Mouse (Mus musculus) forebrain, embryonic 11.5 days (tissue): ENCODE data around the gene Plcb1. TPM values are rescaled to one million over a fixed set of nuclear protein-coding genes. Genes with fewer than 3 reads are reported as not detected.
"Not testable (repeated sequence)": the region's sequence is repeated elsewhere in the genome, so short reads cannot be mapped to it uniquely, and the experiment has no call there.

ENCODE experiments used
- ATAC-seq: fragments of 200-750 bp; cut with Nextera tagmentation; replicated peaks from 2 replicates; pipeline ENCODE4 v1.8.0; 2017; ENCODE audit warnings: moderate TSS enrichment; ENCODE audit not compliant: low FRiP score
- DNase-seq: peaks from one replicate; pipeline ENCODE4 v3.0.0-alpha.2; 2017; ENCODE audit warnings: low spot score
- H3K27ac ChIP-seq: fragments of 300-500 bp; sonication (generic); 2 replicates; pipeline ENCODE4 v1.5.1; 2014; ENCODE audit warnings: low read depth, low read length
- H3K27me3 ChIP-seq: fragments of 300-500 bp; sonication (generic); 2 replicates; pipeline ENCODE4 v1.6.1; 2014; ENCODE audit warnings: mild to moderate bottlenecking, low read length, mixed read lengths; ENCODE audit not compliant: control insufficient read depth, insufficient read depth
- H3K36me3 ChIP-seq: fragments of 300-500 bp; sonication (generic); 2 replicates; pipeline ENCODE4 v1.6.1; 2014; ENCODE audit warnings: mild to moderate bottlenecking, low read length, moderate library complexity, mixed read lengths; ENCODE audit not compliant: control insufficient read depth, insufficient read depth
- H3K4me1 ChIP-seq: fragments of 300-500 bp; sonication (generic); replicated peaks from 2 replicates; pipeline ENCODE4 v1.6.1; 2014; ENCODE audit warnings: low read length, mixed read lengths; ENCODE audit not compliant: control insufficient read depth, insufficient read depth
- H3K4me2 ChIP-seq: fragments of 300-500 bp; sonication (generic); 2 replicates; pipeline ENCODE4 v1.6.1; 2014; ENCODE audit warnings: low read depth, mild to moderate bottlenecking, low read length, moderate library complexity, mixed read lengths; ENCODE audit not compliant: severe bottlenecking
- H3K4me3 ChIP-seq: fragments of 300-500 bp; sonication (generic); 2 replicates; pipeline ENCODE4 v1.5.1; 2014; ENCODE audit warnings: low read depth, low read length
- H3K9ac ChIP-seq: fragments of 300-500 bp; sonication (generic); 2 replicates; pipeline ENCODE4 v1.6.1; 2014; ENCODE audit warnings: low read length
- H3K9me3 ChIP-seq: fragments of 300-500 bp; sonication (generic); 2 replicates; pipeline ENCODE4 v1.6.1; 2016; ENCODE audit warnings: low read length, mixed read lengths; ENCODE audit not compliant: control insufficient read depth
- WGBS: fragments of 180-500 bp; shearing (Covaris S2); extraction: QIAGEN DNeasy Blood & Tissue Kit; methylation state at CpG from one replicate; pipeline ENCODE4 v1.1.7; 2014; 5-methylcytosine and 5-hydroxymethylcytosine counted together
- polyA plus RNA-seq: library from polyadenylated mRNA; unstranded; fragments of >200 nt; fragmentation: Nextera tagmentation; extraction: Ambion mirVana; gene quantifications from 2 replicates; pipeline ENCODE4 v1.2.1, GENCODE M21; 2014

The Plcb1 gene
- polyA plus RNA-seq, 1 experiment from 2014 or later = 12.8 TPM

DNA sequence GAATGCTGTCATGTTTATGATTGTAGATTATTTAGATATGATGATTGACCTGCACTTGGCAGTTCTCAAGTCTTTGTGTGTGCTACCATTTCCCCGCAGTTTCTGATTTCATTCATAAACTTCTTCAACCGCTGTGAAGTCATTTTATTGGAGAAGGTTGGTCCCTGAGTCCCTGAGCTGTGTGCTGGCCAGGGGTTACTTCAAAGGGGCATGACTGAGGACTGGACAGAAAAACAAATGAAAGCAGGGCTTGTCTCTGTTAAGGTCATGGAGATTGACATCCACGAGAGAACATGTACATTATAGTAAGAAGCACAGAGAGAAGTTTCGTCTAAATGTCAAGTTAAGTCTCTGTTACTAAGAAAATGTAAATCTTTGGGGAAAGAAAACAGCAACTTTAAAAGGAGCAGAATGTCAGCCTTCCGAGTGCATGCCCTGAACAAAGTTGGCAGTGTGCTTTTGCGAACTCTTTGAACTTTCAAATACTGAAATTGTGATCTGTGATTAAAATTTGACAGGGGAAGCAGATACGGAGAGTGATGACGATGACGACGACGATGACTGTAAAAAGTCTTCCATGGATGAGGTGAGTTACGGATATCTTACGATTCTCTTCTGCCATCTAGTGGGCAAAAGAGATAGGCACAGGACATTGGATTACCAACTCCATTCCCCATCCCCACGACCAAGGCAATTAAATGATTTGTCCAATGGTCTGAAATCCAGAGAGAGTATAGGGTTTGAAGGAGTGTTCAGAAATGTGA lies 544.1 kb downstream of the Plcb1 start:
- no peak overlapping the region for H3K27ac ChIP-seq
- H3K9ac ChIP-seq = no peak overlapping the region
- H3K4me1 ChIP-seq = no peaks in the 10 kb centered on the region
- no peak overlapping the region for H3K4me3 ChIP-seq
- H3K27me3 ChIP-seq = no peaks in the 10 kb centered on the region
- peak; percentile 76 for ATAC-seq
- WGBS = 14% methylated on average over 14 of the region's 14 CpGs
- H3K9me3 ChIP-seq = no peaks in the 10 kb centered on the region
- peak overlapping the region; percentile 39; the same call in 1 of the 2 replicates for H3K4me2 ChIP-seq
- no peaks in the 10 kb centered on the region for H3K36me3 ChIP-seq
- DNase-seq = peak; percentile 55

- no peaks in the 10 kb centered on the region for H3K36me3 ChIP-seq
- H3K4me3 ChIP-seq = no peak overlapping the region
- H3K4me1 ChIP-seq = no peaks in the 10 kb centered on the region
- no peak for ATAC-seq
- no peak overlapping the region for H3K27ac ChIP-seq
- no peaks in the 10 kb centered on the region for H3K9me3 ChIP-seq
- no peak overlapping the region for H3K9ac ChIP-seq
- H3K4me2 ChIP-seq = no peak overlapping the region
- 89% methylated on average over 1 of the region's 1 CpGs for WGBS
- no peak for DNase-seq
- H3K27me3 ChIP-seq = no peaks in the 10 kb centered on the region
Measured at GRCm38 (mm10) chr2:135331868-135332267, 546.0 kb downstream of the Plcb1 start.

- no peaks in the 10 kb centered on the region for H3K9me3 ChIP-seq
- H3K4me2 ChIP-seq = no peak overlapping the region
- no peak overlapping the region for H3K27ac ChIP-seq
- no peaks in the 10 kb centered on the region for H3K36me3 ChIP-seq
- no peak for DNase-seq
- ATAC-seq = no peak
- H3K4me3 ChIP-seq = no peak overlapping the region
- 25% methylated on average over 1 of the region's 1 CpGs for WGBS
- H3K27me3 ChIP-seq = no peaks in the 10 kb centered on the region
- H3K9ac ChIP-seq = no peak overlapping the region
- no peaks in the 10 kb centered on the region for H3K4me1 ChIP-seq
Measured at GRCm38 (mm10) chr2:135356311-135356710, 570.4 kb downstream of the Plcb1 start.

DNA sequence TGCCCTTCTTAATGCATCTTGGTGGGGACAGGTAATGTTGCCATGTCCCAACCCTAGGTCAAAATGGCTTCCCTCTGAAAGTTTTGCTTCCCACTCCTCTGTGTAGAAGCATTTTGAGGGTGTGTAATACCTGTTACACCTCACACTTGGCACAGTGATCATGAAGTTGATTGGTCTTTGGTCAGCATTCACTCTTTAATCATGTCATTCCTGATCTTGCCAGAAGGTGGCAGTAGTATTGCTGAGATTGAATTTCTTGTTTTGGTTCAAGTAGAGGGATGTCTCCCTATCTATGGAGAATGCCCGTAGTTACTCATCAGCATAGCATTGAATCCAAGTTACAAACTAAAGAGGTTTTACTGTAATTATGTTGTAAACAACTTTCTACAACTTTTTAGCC lies 575.9 kb downstream of the Plcb1 start:
- no peak overlapping the region for H3K4me3 ChIP-seq
- H3K27ac ChIP-seq = no peak overlapping the region
- ATAC-seq (peak; percentile 50), DNase-seq (no peak)
- 28% methylated on average over 1 of the region's 1 CpGs for WGBS
- no peak overlapping the region for H3K4me2 ChIP-seq
- H3K4me1 ChIP-seq = no peaks in the 10 kb centered on the region
- H3K9me3 ChIP-seq = no peaks in the 10 kb centered on the region
- H3K36me3 ChIP-seq = no peaks in the 10 kb centered on the region
- H3K27me3 ChIP-seq = no peaks in the 10 kb centered on the region
- H3K9ac ChIP-seq = no peak overlapping the region

- H3K4me3 ChIP-seq = no peak overlapping the region
- WGBS = 92% methylated on average over 5 of the region's 5 CpGs
- H3K4me1 ChIP-seq = no peaks in the 10 kb centered on the region
- H3K36me3 ChIP-seq = no peaks in the 10 kb centered on the region
- H3K27me3 ChIP-seq = no peaks in the 10 kb centered on the region
- H3K4me2 ChIP-seq = no peak overlapping the region
- DNase-seq (no peak), ATAC-seq (no peak)
- H3K27ac ChIP-seq = no peak overlapping the region
- H3K9ac ChIP-seq = no peak overlapping the region
- no peaks in the 10 kb centered on the region for H3K9me3 ChIP-seq
Measured at GRCm38 (mm10) chr2:135362948-135363347, 577.1 kb downstream of the Plcb1 start.

- ATAC-seq (no peak), DNase-seq (no peak)
- Histone ChIP-seq H3K27ac (no peak overlapping the region), H3K9ac (no peak overlapping the region), H3K9me3 (no peaks in the 10 kb centered on the region), H3K36me3 (no peaks in the 10 kb centered on the region), H3K27me3 (no peaks in the 10 kb centered on the region), H3K4me3 (no peak overlapping the region), H3K4me2 (no peak overlapping the region), H3K4me1 (no peaks in the 10 kb centered on the region)
- WGBS = 74% methylated on average over 10 of the region's 10 CpGs
Measured at GRCm38 (mm10) chr2:135370259-135370835, 584.5 kb downstream of the Plcb1 start.

DNA sequence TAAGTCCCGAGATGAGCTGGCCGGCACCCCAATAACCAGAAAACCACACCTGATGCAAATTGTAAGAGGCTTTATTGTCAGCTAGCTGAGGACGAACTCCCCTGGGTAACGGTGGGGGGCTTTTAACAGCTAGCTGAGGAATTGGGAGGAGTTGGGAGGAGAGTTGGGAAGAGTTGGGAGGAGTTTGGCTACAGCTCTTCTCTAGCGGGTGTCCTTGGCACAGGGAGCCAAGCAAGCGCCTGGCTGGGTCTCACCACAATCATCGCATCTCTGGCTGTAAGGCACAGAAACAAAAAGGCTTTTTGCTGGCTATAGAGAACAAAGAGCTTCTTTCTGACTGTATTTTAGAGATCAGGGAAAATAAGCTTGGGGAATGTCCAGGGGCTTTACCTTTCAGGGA lies 594.9 kb downstream of the Plcb1 start:
- H3K27ac ChIP-seq, H3K36me3 ChIP-seq, DNase-seq, H3K4me1 ChIP-seq, ATAC-seq, H3K4me3 ChIP-seq, H3K4me2 ChIP-seq, H3K9me3 ChIP-seq, H3K27me3 ChIP-seq, H3K9ac ChIP-seq: not testable (repeated sequence)
- 27% methylated on average over 7 of the region's 7 CpGs for WGBS

GRCm38 (mm10) chr2:135381396-135381795 lies 595.5 kb downstream of the Plcb1 start:
- H3K4me2 ChIP-seq = no peak overlapping the region
- H3K4me1 ChIP-seq = no peaks in the 10 kb centered on the region
- no peak overlapping the region for H3K27ac ChIP-seq
- DNase-seq (no peak), ATAC-seq (no peak)
- H3K27me3 ChIP-seq = no peaks in the 10 kb centered on the region
- no peaks in the 10 kb centered on the region for H3K36me3 ChIP-seq
- no peak overlapping the region for H3K9ac ChIP-seq
- H3K9me3 ChIP-seq = no peaks in the 10 kb centered on the region
- 92% methylated on average over 1 of the region's 1 CpGs for WGBS
- no peak overlapping the region for H3K4me3 ChIP-seq

GRCm38 (mm10) chr2:135387990-135388389 lies 602.1 kb downstream of the Plcb1 start:
- Histone ChIP-seq H3K9ac (no peak overlapping the region), H3K9me3 (no peaks in the 10 kb centered on the region), H3K27me3 (no peaks in the 10 kb centered on the region), H3K4me3 (no peak overlapping the region), H3K36me3 (no peaks in the 10 kb centered on the region), H3K4me2 (no peak overlapping the region), H3K27ac (no peak overlapping the region), H3K4me1 (no peaks in the 10 kb centered on the region)
- WGBS = 50% methylated on average over 9 of the region's 9 CpGs
- ATAC-seq = 0 out of 2 replicates have a peak, but pooled peaks have one; percentile 27
- DNase-seq = peak; percentile 52
